Mouse (Mus musculus) brain, embryonic 18.5 days (tissue): ENCODE measurements around the gene Glrx5.

Experiments used
- DNase-seq: peaks from one replicate; pipeline ENCODE4 v3.0.0-alpha.2; 2012; ENCODE audit warnings: low read depth, low spot score

Gene Glrx5

GRCm38 (mm10) chr12:105031081-105032058 is 1.1 kb upstream of the Glrx5 start:
- DNase-seq = no peak

GRCm38 (mm10) chr12:105032832-105033775 is 616 bp downstream of the Glrx5 start:
- DNase-seq = no peak

GRCm38 (mm10) chr12:105034130-105034769 is 1.8 kb downstream of the Glrx5 start:
- no peak for DNase-seq

GRCm38 (mm10) chr12:105038211-105038610 is 5.7 kb downstream of the Glrx5 start:
- DNase-seq = no peak

GRCm38 (mm10) chr12:105038918-105039317 is 6.4 kb downstream of the Glrx5 start:
- no peak for DNase-seq

GRCm38 (mm10) chr12:105039578-105040289 is 7.2 kb downstream of the Glrx5 start:
- DNase-seq = no peak

GRCm38 (mm10) chr12:105040950-105041349 is 8.5 kb downstream of the Glrx5 start:
- DNase-seq = no peak

GRCm38 (mm10) chr12:105043081-105043480 is 10.6 kb downstream of the Glrx5 start:
- DNase-seq = no peak

GRCm38 (mm10) chr12:105044775-105045174 is 12.3 kb downstream of the Glrx5 start:
- no peak for DNase-seq

- DNase-seq = no peak
Observed at GRCm38 (mm10) chr12:105048301-105048863, 15.9 kb downstream of the Glrx5 start.

- no peak for DNase-seq
Observed at GRCm38 (mm10) chr12:105049813-105050212, 17.3 kb downstream of the Glrx5 start.

- DNase-seq = peak; percentile 49
Observed at GRCm38 (mm10) chr12:105050898-105051297, 18.4 kb downstream of the Glrx5 start.

- no peak for DNase-seq
Observed at GRCm38 (mm10) chr12:105054041-105054440, 21.6 kb downstream of the Glrx5 start.

- DNase-seq = no peak
Observed at GRCm38 (mm10) chr12:105055308-105055707, 22.8 kb downstream of the Glrx5 start.

- no peak for DNase-seq
Observed at GRCm38 (mm10) chr12:105060006-105060405, 27.5 kb downstream of the Glrx5 start.

- DNase-seq = no peak
Observed at GRCm38 (mm10) chr12:105063201-105064134, 31.0 kb downstream of the Glrx5 start.

- no peak for DNase-seq
Observed at GRCm38 (mm10) chr12:105064168-105064567, 31.7 kb downstream of the Glrx5 start.

- no peak for DNase-seq
Observed at GRCm38 (mm10) chr12:105065119-105065518, 32.6 kb downstream of the Glrx5 start.

- DNase-seq = no peak
Observed at GRCm38 (mm10) chr12:105066523-105066922, 34.0 kb downstream of the Glrx5 start.
